Mouse (Mus musculus): ENCODE measurements around the gene Cda.

- TF ChIP-seq CTCF (IDR thresholded peaks at IDR 0.05; ENCODE audit: extremely low read depth, insufficient read depth, low read length), result no peak
- no peak for TF ChIP-seq POLR2A (IDR thresholded peaks at IDR 0.05; ENCODE audit: extremely low read depth, insufficient read depth, low read length)
These were observed 27.5 kb upstream of the Cda start for GRCm38 (mm10) chr4:138395087-138395970.
